Mouse (Mus musculus): Measurements from ENCODE around the gene Clec4f. TPM values are rescaled to one million over a fixed set of nuclear protein-coding genes. Genes with fewer than 3 reads are reported as not detected.

Gene Clec4f
- total RNA-seq (2021), result not detected

DNA sequence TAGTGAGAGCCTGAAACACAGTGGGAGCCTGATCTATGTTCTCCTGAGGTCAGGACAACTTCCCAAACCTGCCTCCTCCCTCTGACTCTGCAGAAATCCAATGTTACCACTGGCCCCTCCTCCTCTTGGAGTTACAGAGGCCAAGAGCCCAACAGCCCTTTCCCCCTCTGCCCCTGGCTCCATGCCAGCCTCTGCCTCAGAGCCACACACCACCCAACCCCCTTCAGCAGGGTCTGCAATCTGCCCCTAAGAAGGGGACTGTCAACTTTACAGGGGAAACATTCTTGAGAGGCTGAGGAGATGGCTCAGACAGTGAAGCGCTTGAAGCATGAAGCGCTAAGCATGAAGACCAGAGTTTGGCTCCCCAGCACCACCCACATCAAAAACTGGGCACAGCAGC is at the start of gene Clec4f:
TSS of gene Clec4f (minus strand) at position 101 of the 400 bp plus-strand sequence.
- no peak for DNase-seq
- intact Hi-C loops (cut with DNase I), result no loop called here

DNA sequence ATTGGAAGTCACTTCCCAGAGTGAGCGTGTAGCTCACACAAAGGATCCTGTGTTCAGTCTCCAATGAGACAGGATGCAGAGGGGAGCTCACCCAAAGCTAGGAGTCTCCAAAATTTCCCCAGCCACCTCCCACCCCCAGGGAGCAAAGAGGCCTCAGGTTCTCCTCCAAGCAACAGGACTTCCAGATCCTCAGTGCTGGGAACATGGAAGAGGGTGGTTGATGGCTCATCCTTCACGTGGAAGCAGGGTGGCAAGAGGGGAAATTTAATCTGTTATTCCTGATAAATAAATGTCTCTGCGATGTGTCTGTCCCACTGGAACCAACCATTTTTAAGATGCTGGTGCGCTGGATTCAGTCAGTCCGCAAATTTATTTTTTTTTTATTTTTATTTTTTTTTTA is 48.7 kb upstream of the Clec4f start:
- DNase-seq, result no peak
- intact Hi-C loops (cut with DNase I), result no loop called here

DNA sequence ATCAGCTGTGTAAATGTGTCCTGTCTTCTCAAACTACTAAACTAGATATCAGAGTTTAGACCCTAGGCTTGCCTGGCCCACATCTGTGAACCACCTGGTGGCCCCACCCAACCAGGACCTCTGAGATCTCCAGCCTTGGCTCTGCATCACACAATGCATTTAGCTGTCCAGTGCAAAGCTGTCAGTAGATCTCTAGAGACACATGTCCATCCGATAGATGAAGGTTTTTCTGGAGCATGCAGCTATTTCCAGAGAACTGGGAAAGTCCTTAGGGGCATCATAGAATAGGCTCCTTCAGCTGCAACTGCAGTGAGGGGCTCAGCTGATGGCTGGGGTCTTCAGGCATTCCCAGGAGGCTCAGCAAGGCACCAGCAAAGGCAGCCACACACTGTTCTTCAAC is 48.3 kb upstream of the Clec4f start:
- intact Hi-C loops (cut with DNase I), result no loop called here
- DNase-seq, result no peak

DNA sequence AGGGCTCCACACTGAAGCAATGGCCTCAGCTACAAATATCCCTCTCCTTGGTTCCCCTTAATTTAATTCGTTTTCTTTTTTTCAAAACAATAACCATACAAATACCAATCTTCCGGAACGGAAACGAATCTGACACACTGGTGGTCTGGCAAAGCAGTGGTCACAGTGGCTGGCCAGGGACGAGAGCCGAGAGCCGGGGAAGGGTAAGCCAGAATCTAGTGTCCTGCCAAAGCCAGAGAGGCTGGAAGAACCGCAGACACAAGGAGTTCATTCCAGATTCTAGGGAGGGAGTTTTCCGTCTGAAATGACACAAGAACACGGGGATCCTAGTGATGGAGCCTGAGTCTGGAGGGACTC is 47.7 kb upstream of the Clec4f start:
- no peak for DNase-seq
- intact Hi-C loops (cut with DNase I), result no loop called here

DNA sequence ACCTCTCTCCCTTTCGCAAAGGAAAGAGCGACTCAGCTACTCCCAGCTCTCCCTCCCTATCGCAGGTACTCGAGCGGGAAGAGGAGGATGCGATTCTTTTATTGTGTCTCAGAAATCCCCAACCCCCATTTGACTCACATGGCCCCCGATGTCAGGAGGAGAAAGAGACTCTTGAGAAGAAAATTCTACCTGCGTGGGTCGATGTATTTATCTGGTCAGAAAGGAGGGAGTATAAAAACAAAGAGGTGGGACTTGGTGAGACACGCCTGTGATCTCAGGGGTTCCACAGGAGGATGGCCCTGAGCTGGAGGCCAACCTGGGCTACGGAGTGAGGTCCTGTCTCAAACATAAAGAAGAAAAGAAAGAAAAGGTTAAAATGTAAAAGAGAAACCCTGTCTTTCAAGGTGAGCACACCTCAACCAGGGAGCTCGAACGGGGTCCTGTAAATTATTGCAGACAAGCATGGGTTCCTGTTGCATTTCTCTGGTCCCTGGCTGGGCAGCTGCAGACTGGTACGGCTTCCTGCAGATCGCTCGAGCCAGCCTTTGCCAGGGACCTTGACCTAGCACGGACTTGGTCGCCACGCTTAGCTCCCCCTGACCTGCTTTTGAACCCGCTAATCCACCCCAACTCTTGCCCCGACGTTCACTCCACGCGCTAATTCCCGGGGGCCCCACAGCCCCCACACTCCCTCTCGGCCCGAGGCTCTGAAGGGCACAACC is 47.2 kb upstream of the Clec4f start:
- DNase-seq, result no peak
- intact Hi-C loops (cut with DNase I), result no loop called here

DNA sequence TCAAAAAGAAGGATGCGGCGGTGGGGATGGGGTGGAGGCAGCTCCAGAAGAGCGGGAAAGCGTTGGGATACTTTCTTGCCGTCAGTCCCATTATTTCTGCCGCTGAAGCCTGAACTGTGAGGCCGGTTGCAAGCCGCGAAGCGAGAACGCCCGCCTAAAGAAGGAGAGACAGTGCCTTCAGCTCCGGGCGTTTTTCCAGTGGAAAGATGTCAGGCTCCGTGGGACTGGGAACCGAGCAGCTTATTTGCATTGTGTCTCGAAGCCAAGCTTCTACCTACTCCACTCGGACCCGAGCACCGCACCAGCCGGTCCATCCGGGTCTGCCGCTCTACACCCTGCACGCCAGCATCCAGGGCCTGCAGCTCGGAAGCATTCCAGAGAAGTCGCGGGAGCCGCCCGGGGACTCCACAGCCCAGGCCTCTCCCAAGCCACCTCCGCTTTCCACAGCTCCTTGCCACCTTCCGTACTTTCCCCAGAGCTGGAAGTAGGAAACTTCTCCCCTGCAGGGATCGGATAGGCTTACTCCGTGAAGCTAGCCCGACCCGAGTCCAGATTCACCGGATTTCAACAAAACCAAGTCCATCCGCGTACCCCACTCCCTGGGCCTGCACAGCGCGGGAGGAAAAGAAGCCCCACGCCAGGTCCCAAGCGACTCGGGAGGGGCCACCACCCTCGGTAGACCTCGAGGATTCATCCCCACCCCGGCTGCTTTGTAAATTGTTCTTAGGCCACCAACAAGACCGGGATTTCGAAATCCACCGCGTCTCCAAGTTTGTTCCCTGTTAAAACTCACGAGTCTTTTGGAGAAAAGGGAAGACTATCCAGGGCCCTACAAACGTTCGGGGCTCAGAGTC is 46.4 kb upstream of the Clec4f start:
- intact Hi-C loops (cut with DNase I), result no loop called here
- DNase-seq, result peak in 1 of 2 experiments; percentile 27

DNA sequence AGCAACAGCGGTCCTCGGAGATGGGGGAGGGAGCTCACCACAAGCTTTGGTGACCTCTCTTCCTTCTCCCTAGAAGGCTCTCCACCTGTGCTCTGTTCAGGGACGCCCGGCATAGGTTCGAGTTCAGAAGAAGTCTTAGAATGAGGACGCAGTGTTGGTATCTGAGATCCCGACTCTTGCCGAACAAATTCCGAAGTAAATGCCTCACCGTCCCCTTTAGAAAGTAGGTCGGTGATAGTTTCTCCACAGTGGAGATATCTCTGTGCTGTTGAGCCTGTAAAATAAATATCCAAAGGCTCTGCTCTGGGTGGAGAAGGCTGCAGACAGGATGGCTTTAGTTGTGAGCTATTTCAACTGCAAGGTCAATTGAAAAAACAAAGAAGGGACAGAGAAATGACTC is 45.0 kb upstream of the Clec4f start:
- no peak for DNase-seq
- intact Hi-C loops (cut with DNase I), result no loop called here

DNA sequence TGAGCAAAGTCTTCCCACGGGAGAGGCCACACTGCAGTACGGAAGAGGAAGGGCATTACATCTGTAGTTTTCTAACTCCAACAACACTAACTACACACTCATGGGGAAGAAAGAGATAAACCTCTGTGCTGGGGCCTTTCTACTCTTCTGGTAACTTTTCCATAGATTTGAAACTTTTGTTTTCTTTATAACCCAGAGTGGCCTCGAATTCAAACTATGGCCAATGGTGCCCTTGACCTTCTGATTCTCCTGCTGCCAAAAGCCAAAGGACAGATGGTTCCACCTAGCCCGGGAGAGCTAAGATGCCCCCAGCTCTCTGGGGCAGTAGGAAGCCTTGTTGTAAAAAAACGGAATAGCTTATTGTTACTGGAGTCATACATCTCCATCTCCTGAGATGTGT is 44.0 kb upstream of the Clec4f start:
- intact Hi-C loops (cut with DNase I), result no loop called here
- no peak for DNase-seq

DNA sequence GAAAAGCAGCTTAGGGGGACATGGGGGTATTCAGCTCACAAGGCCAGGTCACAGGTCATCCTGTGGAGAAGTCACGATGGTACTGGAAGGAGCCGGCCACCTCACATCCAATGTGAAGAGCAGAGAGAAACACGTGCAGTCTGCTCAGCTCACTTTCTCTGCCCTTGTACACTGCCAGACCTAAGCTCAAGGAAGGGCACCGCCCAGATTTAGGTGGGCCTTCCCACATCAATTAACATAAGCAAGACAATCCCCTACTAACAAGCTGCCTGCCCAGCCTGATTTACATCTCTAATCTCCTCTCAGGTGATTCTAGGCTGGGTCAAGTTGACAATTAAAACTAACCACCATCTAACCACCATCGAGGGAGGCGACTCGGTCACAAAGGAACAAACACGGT is 41.9 kb upstream of the Clec4f start:
- intact Hi-C loops (cut with DNase I), result no loop called here
- DNase-seq, result no peak

DNA sequence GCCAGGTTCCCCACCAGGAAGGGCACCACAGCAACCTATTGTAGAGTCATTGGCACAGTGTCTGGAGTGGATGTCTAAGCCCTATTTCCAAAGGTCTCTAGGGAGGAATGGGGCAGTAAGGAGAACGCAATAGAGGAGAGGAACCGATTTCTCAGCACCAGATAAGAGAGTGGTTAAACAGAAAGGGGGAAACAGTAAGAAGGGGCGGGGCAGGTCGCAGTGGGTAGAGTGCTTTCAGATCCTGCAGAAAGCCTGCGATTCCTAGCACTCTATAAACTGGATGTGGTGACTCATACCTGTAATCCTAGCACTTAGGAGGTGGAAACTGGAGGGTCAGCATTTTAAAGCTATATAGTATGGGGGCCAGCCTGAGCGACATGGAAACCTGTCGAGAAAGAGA is 40.7 kb upstream of the Clec4f start:
- DNase-seq, result no peak
- intact Hi-C loops (cut with DNase I), result no loop called here

DNA sequence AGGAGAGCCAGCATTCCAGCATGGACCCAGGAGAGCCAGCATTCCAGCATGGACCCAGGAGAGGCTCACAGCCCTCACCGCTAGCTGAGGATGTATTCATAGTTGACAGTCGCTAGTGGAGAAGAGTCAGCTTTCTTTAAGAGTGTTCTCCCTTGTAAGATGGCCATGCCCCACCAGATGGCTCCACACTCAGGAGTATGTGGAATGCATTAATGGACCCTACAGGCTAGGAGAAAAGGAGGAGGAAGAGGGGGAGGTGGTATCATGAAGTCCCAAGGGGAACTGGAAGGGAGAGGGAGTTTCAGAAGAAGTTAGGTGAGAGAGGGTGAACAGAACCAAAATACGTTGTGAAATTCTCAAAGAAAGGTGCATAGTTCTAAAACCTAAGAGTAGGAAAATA is 39.7 kb upstream of the Clec4f start:
- no peak for DNase-seq
- intact Hi-C loops (cut with DNase I), result no loop called here

DNA sequence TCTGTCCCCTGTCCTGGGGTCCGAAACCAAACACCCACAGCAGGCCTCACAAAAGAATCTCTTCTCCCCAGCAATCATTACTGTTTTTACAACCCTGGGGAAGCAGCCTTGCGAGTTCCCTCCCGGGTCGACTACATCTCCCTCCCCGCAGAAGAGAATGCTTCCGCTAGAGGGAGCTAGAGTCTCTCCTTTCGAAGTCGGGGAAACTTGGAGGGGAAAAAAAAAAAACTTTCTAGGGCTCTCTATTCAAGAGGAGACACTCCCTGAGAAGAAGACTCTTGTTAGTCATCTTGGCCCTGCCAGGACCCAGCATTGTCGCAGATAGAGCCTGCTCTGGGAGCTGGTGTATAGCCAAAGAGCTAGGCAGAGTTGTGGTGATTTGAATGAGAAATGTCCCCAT is 37.8 kb upstream of the Clec4f start:
- intact Hi-C loops (cut with DNase I), result loop anchor here (1.0 kb wide), 1 partner anchor 37 kb away; no protein-coding TSS in a partner anchor

DNA sequence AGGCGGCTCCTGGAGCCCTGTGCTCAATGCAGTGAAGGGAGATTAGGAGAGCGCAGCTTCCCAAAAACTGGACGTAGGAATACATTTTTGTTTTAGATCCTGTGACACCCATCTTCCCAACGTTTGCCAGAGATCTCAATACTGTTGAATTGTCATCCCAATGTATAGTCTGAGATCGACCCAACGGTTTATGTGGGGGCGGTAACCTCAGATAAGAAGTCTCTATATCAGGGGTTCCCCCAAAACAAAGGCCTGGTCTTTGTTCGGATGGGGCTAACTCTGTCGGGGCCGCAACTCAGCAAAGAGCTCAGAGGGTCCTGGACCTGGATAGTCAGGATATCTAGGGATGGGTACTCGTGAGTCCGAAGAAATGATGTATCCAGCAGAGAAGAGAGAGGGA is 37.0 kb upstream of the Clec4f start:
- DNase-seq, result no peak
- intact Hi-C loops (cut with DNase I), result loop anchor here (1.0 kb wide), 1 partner anchor 38 kb away; no protein-coding TSS in a partner anchor

More for the DNA sequence above, 37.8 kb upstream of the Clec4f start:
- DNase-seq, result peak; percentile 56 to 80

DNA sequence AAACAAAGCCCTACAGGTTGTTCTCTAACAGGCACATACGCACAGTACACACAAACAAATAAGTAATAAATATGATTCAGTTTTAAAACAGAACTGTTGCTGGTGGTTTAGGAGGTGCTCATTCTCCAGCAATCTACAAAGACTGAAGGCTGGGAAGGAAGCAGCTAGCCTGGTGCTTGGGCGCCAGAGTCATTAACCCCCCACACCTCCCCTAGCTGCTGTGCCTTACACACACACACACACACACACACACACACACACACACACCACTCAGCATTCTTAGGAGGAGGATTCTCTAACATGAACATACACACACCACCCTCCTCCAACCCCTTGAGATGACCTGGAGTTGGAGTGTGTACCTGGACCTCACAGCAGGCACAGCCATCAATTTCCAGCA is 34.9 kb upstream of the Clec4f start:
- intact Hi-C loops (cut with DNase I), result no loop called here
- DNase-seq, result no peak

DNA sequence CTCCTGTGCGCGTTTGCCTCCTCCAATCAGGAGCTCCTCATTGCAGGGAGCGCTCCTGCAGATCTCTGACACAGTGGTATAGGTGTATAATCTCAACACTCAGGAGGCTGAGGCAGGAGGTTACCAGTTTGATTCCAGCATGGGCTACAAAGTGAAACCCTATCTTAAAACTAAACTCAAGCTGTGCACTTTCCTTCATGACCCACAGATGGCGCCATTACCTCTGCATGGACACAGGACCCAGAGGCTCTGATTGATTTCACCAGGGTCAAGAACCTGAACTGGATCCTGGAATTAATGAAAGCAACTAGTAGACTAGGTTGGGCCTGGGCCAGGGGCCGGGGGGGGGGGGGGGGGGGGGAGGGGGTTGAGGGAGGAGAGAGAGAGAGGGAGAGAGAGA is 34.3 kb upstream of the Clec4f start:
- intact Hi-C loops (cut with DNase I), result no loop called here
- peak; percentile 53 to 75 for DNase-seq

DNA sequence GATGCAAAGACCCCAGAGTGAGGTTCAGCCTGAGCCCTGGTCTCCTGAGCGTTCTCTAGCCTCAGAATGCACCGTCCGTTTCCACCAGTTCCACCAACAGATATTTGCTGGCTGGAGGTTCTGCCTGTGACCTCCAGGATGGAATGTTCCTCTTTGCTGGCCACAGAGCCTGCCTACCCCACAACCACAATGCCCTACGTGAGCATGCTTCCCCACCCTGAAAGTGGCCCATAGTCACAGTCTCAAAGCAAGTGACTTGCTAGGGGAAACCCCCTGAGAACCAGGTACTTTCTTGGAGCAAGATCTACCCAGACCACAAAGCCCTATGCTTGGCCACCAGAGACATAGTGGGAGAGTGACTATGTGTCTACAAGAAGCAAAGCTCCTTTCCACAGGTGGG is 33.4 kb upstream of the Clec4f start:
- intact Hi-C loops (cut with DNase I), result no loop called here
- no peak for DNase-seq

DNA sequence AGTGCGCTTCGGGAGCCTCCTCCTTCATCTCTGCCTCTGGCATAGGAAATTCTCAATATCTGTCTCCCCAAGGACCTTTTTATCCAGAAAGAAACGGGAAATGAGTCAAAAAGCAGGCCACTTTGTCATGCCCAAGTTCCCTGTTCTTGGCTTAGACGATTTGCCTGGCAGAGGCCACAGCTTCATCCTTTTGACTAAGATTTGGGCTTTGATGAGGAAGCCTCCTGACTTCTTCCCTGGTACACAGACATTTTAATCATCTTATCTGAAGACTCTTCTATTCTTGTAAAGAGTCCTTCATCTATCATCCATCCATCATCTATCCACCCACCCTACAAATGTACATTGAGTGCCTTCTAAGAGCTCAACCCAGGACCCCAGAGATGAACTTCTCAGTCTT is 21.8 kb upstream of the Clec4f start, which contains the start of gene Cd207:
TSS of gene Cd207 (minus strand) at position 101 of the 400 bp plus-strand sequence.
- no peak for DNase-seq
- intact Hi-C loops (cut with DNase I), result no loop called here

DNA sequence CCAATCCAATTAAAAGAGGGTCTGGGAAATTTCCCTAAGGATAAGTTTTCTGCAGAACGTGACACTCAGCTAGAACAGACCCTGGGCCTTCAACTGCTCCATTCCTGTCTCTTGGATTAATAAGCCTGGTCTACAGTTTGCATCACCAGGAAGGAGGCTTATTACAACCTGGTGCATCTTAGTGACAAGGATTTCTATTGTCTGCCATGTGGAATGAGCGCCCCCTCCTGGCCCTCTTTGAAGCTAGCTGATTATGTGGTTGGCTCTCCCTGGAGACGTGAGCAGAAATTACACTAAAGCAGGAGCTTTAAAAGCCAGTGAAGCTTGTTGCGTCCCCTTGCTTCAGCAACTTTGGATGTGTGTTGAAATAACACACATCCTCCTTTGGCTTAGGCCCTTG is 17.4 kb upstream of the Clec4f start:
- peak; percentile 68 to 85 for DNase-seq
- intact Hi-C loops (cut with DNase I), result loop anchor here (1.0 to 5.0 kb wide), 3 partner anchors 90 to 317 kb away; no protein-coding TSS in a partner anchor

DNA sequence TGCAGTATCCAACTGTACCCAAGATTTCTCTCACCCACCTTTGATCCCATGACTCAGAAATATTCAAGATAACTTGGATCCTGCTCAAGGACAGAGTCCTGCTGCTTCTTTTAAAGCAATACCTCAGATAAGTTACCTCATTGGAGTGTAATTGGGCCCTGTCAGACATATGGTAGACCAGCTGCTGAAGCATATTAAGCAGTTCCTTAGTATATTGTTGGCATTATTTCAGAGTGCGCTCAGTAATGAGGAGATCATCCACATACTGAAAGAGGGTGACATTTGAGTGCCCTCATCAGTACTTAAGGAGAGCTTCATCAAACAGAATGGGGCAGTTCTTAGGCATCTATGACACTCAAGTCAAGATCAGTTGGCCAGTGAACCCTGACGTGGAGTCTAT is 9.0 kb upstream of the Clec4f start:
- no peak for DNase-seq
- intact Hi-C loops (cut with DNase I), result no loop called here

DNA sequence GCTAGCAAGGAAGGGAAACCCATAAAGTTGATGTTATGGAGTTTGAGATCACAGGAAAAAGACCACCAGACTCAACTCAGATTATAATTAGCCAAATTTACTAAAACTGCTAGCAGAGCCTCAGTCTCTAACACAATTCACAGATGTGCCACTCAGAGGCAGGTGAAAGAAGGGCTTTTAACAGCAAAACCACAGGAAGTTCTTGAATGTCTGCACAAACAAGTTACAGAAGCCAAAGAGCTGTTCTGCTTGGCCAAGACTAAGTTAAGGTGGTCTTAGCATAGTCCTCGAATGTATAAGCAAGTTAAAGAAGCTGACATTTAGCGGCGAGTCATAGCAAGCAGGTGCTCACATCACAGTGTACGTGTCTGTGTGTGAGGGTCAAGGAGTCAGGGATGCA is 4.8 kb upstream of the Clec4f start:
- intact Hi-C loops (cut with DNase I), result no loop called here
- DNase-seq, result no peak

DNA sequence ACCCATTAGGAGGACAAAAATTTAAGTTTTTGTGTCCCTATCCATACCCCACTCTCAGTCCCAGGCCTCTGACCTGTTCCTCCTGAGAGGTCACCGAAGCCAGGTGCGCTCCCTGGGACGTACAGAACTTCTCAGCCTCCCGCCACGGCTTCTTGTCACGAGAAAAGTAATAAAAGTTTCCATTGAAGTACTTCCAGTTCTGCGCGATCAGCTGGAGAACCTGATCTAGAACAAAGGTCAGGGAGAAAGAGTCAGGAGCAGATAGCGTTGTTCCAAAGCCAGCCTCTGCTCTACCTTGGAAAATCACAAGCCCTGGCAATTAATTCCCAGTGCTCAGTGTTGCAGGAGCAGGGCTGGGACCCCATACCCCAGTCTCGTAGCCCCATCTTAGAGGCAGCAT is 9.3 kb downstream of the Clec4f start:
- DNase-seq, result no peak
- intact Hi-C loops (cut with DNase I), result no loop called here

DNA sequence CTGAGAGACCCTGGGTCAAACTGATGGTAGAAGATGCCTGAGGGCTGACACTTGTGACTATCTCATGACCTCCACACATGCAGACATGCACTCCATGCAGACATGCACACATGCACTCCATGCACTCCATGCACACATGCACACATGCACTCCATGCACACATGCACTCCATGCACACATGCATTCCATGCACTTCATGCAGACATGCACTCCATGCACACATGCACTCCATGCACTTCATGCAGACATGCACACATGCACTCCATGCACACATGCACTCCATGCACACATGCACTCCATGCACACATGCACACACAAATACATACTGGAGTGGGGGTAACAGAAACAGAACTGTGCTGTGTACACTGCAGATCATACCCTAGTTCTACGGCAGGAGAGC is 20.7 kb downstream of the Clec4f start:
- intact Hi-C loops (cut with DNase I), result no loop called here
- no peak for DNase-seq

All from heart, postnatal 10 days (tissue).